ENCODE assay signal across 14 mouse cellular contexts in genomic region chr12:117299084-117299483, GRCm38 (mm10).
"Had no signal": no experiment of that assay in that cellular context is flagged by ENCODE, and none has a peak within 500 bp of the region (broad histone marks: within the 10 kb centered on the region; RNA-seq: fewer than 3 reads in every experiment).

No protein-coding gene starts in this region.

- H3K9me3 ChIP-seq: midbrain, embryonic 10.5 days; midbrain, embryonic 12.5 days; neural tube, embryonic 12.5 days; stomach, embryonic 15.5 days had no signal

- H3K4me1 ChIP-seq: neural tube, embryonic 12.5 days; stomach, embryonic 15.5 days had no signal

- H3K9ac ChIP-seq: lung, embryonic 14.5 days; midbrain, embryonic 12.5 days; neural tube, embryonic 12.5 days; stomach, embryonic 15.5 days had no signal

- H3K4me3 ChIP-seq: midbrain, embryonic 10.5 days; midbrain, embryonic 12.5 days; neural tube, embryonic 12.5 days; stomach, embryonic 15.5 days had no signal

- DNase-seq: lung, adult 18-20 months; lung, embryonic 14.5 days; lung, postnatal 10 days; lung, postnatal 4 days; midbrain, embryonic 14.5 days; right cerebral cortex, postnatal 14 days; thymus, adult 2 months; thymus, postnatal 25 days; thymus, postnatal 4 days had no signal

- H3K4me2 ChIP-seq: lung, embryonic 14.5 days; midbrain, embryonic 12.5 days; neural tube, embryonic 12.5 days; stomach, embryonic 15.5 days had no signal

- H3K36me3 ChIP-seq: midbrain, embryonic 10.5 days; midbrain, embryonic 12.5 days; neural tube, embryonic 12.5 days; stomach, embryonic 15.5 days had no signal

- H3K27ac ChIP-seq: midbrain, embryonic 12.5 days; neural tube, embryonic 12.5 days; stomach, embryonic 15.5 days; stomach, postnatal 0 days had no signal

- H3K27me3 ChIP-seq: midbrain, embryonic 12.5 days; neural tube, embryonic 12.5 days; stomach, embryonic 15.5 days had no signal
